Mouse (Mus musculus) testis, postnatal 10 days (tissue): ENCODE measurements at regions not wholly inside any gene's neighbourhood (a gene's known extent, or its start where the extent isn't known, plus 50 kb on each side); places are given as distances from the start of the nearest gene placed in this dataset.
"Not testable (repeated sequence)": the region's sequence is repeated elsewhere in the genome, so short reads cannot be mapped to it uniquely, and the experiment has no call there.

Experiments used
- DNase-seq: peaks from one replicate; pipeline ENCODE4 v3.0.0; 2021; ENCODE audit warnings: low spot score

GRCm38 (mm10) chr1:80969927-80970326 lies 106.8 kb upstream of the Nyap2 start:
- no peak for DNase-seq

GRCm38 (mm10) chr1:80969194-80969593 lies 107.6 kb upstream of the Nyap2 start:
- DNase-seq = no peak

GRCm38 (mm10) chr1:80965792-80966191 lies 111.0 kb upstream of the Nyap2 start:
- no peak for DNase-seq

GRCm38 (mm10) chr1:80964376-80964775 lies 112.4 kb upstream of the Nyap2 start:
- DNase-seq = no peak

GRCm38 (mm10) chr1:80963838-80964237 lies 112.9 kb upstream of the Nyap2 start:
- no peak for DNase-seq

GRCm38 (mm10) chr1:80950406-80950805 lies 126.3 kb upstream of the Nyap2 start:
- peak; percentile 41 for DNase-seq

- not testable (repeated sequence) for DNase-seq
Measured at GRCm38 (mm10) chr1:80946049-80946448, 130.7 kb upstream of the Nyap2 start.

- no peak for DNase-seq
Measured at GRCm38 (mm10) chr1:80939372-80939771, 137.4 kb upstream of the Nyap2 start.

GRCm38 (mm10) chr1:80899281-80899680 lies 141.0 kb upstream of the Dock10 start:
- no peak for DNase-seq

GRCm38 (mm10) chr1:80874140-80874849 lies 116.0 kb upstream of the Dock10 start:
- DNase-seq = no peak

- no peak for DNase-seq
Measured at GRCm38 (mm10) chr1:80873596-80873995, 115.3 kb upstream of the Dock10 start.

- DNase-seq = no peak
Measured at GRCm38 (mm10) chr1:80868805-80869204, 110.5 kb upstream of the Dock10 start.

- no peak for DNase-seq
Measured at GRCm38 (mm10) chr1:80856981-80857380, 98.7 kb upstream of the Dock10 start.

- DNase-seq = no peak
Measured at GRCm38 (mm10) chr1:80854945-80855656, 96.8 kb upstream of the Dock10 start.

- no peak for DNase-seq
Measured at GRCm38 (mm10) chr1:80854289-80854701, 96.0 kb upstream of the Dock10 start.

GRCm38 (mm10) chr1:80852761-80853160 lies 94.4 kb upstream of the Dock10 start:
- DNase-seq = no peak

GRCm38 (mm10) chr1:80830196-80830794 lies 72.0 kb upstream of the Dock10 start:
- DNase-seq = no peak

- DNase-seq = no peak
Measured at GRCm38 (mm10) chr1:80826383-80826782, 68.1 kb upstream of the Dock10 start.

- DNase-seq = no peak
Measured at GRCm38 (mm10) chr1:80823953-80824352, 65.6 kb upstream of the Dock10 start.

- DNase-seq = no peak
Measured at GRCm38 (mm10) chr1:80822185-80822584, 63.9 kb upstream of the Dock10 start.

GRCm38 (mm10) chr1:80812906-80813305 lies 54.6 kb upstream of the Dock10 start:
- no peak for DNase-seq
